Mouse (Mus musculus) brain, embryonic 14.5 days (tissue): ENCODE data around the gene Ano10.

ENCODE experiments used
- CTCF ChIP-seq: fragments of 200-500 bp; IDR thresholded peaks from 2 replicates; pipeline ENCODE4 v1.5.1; 2012; ENCODE audit warnings: inconsistent platforms, mild to moderate bottlenecking, moderate library complexity, borderline replicate concordance; ENCODE audit not compliant: insufficient read depth, insufficient read length; ENCODE audit errors: extremely low read depth
- POLR2A ChIP-seq: fragments of 200-500 bp; IDR thresholded peaks from 2 replicates; pipeline ENCODE4 v1.6.1; 2012; ENCODE audit warnings: mild to moderate bottlenecking, inconsistent platforms, borderline replicate concordance; ENCODE audit not compliant: poor library complexity, insufficient read depth, insufficient read length, severe bottlenecking; ENCODE audit errors: extremely low read depth

DNA sequence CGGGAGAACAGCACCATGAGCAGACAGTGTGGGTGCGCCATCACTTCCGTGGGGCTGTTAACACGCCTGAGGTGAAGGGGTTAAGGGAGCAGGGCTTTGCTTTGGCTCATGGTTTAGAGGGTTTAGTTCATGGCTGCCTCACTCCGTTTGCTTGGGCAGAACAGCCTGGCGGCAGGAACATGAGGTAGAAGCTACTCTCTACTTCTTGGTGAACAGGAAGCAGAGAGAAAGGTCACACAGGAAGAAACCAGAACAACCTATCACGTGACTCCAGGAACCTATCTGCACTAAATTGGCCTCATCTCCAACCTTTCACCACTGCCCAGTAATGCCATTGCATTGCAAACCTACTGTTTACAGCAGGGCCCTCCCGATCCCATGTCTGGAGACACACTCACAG lies 48.3 kb downstream of the Ano10 start:
- TF ChIP-seq CTCF (no peak), POLR2A (no peak)
